Mouse (Mus musculus) erythroid progenitor cell, adult 5-6 weeks (primary cell): ENCODE measurements around the gene Ttll5. TPM values are rescaled to one million over a fixed set of nuclear protein-coding genes. Genes with fewer than 3 reads are reported as not detected.

Experiments
- ATAC-seq: replicated peaks from 2 replicates; pipeline ENCODE4 v1.8.0; 2016; ENCODE audit warnings: moderate number of reproducible peaks, mild to moderate bottlenecking, moderate TSS enrichment, inconsistent platforms; ENCODE audit not compliant: poor library complexity, low FRiP score, severe bottlenecking
- total RNA-seq, 2 experiments: library from RNA; stranded (forward) in 1 of 2; stranded (reverse) in 1 of 2; fragments of 150-400 nt in 1 of 2; fragments of 186-747, 209-891 nt in 1 of 2; gene quantifications; 2 replicates each; pipeline versions ENCODE4 v1.2.3 to v1.2.4; 2015 to 2017; ENCODE audit warnings: low replicate concordance in 2 of 2

The Ttll5 gene
- total RNA-seq, 2 experiments from 2014 or later, result 28.6 to 57.8 TPM

DNA sequence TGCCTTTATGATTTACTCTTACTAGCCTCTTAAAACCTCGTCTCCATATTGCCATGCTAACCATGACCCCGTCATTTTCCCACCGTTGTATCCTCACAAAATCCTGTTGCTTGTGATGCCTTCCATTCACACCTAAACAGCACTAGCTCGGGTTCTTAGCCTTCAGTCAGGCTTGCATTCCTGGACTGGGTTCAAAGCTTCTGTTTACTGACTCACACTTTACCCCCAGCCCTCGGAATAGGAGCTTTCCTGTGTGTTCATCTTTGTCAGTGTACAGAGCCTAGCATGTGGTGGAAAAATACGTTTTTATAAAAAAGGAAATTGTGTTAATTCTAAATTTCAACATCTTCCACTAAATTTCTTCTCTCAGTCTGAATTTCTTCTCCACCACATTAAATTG is 86.4 kb downstream of the Ttll5 start:
- no peak for ATAC-seq

DNA sequence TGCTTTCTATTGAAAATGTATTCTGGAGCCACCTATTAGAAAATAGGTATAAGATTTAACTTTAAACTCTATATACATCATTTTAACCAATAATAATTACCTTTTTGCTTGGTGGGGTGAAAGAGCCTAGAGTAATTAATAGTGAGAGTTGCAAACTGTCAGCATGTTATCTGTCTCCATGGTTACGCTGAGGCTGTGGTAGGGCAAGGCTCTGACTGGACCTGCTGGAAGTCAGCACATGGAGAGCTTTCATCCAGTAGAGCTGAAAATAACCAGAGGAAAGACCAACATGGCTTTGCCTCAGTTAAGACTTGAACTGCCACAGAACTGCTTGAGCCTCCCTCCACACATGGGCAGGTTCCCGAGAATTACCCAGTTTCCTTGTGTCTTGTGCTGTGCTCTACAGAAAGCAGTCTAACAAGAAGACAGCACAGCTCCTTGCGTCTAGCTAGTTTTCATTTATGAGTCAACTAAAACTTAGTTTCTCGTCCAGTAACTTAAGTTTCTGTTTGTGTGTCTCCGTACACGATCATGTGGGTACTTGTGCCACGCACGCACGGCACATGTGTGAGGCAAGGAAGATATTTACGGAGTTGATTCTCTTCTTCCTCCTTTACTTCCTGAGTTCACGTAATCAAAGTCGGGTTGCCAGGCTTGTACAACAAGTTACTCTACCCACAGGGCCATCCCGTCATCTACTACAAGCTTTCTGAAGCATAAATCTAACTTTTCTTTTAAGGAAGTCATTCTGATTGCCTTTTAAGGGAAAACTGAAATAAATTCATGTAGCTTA is 88.4 kb downstream of the Ttll5 start:
- ATAC-seq, result no peak

DNA sequence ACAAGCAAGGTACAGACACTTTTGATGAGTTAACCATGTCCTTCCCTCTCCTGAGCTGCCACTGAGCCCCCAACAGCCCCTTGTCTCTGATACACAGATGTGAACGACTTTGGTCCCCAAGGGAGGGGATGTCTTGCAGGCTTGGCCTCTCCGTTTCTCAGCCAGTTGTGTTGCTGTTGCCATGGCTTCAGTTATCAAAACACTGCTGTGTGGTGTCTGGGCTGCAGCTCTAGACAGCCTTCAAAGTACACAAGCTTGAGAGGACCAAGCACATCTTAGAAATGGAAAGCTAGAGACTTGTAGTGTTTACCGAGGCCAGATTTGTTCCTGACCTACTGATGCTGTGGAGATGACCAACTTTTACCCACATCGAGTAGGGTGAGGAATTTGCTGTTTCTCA is 102.4 kb downstream of the Ttll5 start:
- ATAC-seq, result no peak

DNA sequence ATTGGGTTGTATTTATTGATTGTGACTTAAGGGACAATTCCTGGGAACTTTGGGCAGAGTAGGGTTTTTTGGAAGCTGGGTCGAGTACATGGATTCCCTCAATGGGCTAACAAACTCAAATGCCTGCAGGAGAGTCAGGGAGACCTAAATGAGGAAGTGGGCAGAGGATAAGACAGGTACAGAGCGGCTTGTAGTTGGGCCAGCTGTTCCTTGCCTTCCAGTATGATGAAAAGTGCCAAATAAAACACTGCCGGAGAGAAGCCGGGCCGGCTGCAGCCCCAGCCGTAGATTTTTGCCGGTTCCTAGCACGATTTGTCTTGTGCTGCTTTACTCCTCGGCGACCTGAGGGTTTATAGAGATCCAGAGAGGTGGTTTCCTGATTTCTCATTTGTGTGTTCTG is 104.1 kb downstream of the Ttll5 start:
- ATAC-seq, result no peak

DNA sequence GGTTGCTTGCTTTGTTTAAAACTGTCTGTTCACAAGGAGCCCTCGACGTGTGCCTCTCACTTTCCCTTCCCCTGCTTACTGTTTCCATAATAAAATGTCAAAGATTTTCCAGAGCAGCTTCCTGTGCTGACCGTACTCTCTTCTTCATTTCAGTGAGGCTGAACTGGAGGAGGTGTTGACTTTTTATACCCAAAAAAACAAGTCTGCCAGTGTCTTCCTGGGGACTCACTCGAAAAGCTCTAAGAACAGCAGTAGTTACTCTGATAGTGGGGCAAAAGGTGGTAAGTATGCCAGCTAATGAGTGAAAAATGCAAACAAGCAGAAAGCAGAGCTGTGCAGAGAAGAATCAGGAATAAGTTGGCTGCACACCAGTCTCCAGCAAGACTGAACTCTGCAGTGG is 105.3 kb downstream of the Ttll5 start:
- no peak for ATAC-seq

DNA sequence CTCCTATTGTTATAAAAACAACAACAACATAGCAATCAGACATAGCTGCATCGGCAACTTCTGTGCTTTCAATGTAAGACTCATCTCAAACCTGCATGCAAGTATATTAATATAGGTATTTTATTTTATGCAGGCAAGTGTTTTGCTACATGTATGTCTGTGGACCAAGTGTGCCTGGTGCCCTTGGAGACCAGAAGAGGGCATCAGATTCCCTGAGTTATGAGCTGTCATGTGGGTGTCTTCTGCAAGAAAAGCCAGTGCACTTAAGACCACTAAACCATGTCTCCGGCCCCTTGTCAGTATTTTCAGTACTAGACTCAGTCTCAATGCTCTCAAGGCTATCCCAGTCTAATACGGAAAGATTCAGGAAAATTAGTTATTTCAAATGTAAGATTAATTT is 106.3 kb downstream of the Ttll5 start:
- ATAC-seq, result no peak

DNA sequence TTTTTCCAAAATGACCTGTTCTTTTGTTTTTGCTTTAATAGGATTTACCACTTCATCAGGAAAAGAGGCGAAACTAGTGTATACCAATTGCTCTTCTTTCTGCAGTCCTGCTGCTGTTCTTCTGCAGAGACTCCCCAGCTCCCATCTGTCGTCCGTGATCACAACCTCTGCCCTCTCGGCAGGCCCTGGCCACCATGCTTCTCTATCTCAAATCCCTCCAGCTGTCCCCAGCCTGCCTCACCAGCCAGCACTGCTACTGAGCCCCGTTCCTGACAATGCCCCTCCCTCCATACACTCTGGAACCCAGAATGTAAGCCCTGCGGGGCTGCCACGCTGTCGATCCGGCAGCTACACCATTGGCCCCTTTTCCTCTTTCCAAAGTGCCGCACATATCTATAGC is 108.8 kb downstream of the Ttll5 start:
- ATAC-seq, result no peak

DNA sequence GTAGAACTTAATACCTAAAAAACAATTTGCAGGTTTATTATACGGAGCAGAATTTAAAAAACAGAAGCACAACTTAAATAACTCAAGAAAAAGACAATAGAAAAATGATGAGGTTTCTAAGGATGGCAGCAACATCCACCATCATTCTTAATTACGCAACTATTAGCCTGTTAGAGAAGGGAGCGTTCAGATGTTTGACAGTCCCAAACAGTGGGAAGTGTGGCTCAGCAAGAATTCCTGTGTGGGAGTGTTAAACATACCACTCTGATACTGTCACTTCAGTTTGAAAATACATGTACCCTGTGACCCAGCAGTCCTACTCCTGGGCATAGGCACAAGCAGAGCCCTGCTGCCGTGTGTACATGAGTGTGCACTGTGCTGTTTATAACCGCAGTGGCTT is 112.9 kb downstream of the Ttll5 start:
- ATAC-seq, result no peak

DNA sequence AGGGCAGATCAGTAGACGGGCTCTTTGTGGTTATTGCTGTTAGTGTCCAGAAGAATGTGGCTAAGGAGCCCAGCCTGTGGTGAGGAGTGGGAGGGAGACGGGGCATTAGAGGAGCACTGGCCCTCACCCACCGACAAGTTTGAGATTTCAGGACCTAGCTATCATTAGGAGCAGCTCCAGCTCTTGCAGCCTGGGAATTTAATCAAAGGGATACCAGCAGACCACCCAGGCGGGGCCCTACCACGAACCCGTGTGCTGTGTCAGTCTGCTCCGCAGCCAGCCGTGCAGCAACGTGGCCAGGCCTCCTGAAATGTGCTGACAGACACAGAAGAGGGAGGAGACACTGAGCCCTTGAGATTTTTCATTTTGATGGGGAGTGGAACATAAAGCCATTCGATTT is 119.0 kb downstream of the Ttll5 start:
- ATAC-seq, result no peak

DNA sequence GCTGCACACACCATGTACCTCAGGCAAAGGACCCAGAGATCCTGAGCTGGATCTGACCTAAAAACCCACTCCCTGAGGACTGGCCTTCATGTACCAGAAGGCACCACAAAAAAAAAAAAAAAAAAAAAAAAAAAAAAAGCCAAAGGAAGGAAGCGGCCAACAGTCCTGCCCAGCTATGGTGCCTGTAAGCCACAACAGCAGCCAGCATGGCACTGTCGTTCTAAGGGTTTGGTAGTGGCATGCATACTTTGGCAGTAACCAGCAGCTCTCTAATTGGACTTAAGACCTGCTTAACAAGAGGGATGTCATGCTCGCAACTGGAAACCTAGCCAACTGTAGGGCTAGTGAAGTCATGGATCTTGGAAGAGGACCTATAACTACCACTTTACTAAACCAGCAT is 120.0 kb downstream of the Ttll5 start:
- ATAC-seq, result no peak

DNA sequence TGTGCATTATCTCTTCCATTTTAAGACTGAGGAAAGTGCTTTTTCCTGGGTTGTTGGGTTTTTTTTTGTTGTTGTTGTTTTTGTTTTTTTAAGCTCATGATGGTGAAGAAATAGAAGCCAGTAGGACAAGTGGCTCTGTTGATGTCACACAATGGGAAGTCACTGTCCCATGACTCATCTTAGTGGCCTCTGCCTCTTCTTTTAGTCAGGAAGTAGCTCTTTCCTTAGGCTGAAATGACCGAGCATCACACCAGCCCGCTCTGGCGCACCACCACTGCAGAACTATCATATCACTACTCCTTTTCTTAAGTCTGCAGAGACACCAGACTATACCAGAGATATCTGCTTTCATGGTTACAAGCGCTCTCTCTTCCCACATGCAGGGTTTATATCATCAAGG is 122.7 kb downstream of the Ttll5 start:
- no peak for ATAC-seq

DNA sequence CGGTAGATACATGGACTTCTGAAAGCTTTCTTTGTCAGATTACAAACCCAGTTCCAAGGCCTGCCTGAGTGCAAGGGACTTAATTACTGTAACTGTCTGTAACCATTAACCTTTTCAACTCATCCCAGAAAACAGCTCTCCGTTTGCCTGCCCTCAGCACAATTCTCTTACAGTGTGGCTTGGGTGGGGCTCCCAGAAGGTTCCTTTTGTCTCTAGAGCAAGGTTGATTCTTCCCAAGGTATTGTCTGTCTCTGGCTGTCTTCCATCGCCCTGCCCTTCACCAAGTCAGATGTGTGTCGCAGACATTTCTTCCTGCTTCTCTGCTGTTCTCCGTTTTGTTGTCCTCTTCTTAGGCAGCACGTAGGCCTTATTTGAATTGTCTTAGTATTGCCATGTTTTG is 125.2 kb downstream of the Ttll5 start:
- no peak for ATAC-seq

DNA sequence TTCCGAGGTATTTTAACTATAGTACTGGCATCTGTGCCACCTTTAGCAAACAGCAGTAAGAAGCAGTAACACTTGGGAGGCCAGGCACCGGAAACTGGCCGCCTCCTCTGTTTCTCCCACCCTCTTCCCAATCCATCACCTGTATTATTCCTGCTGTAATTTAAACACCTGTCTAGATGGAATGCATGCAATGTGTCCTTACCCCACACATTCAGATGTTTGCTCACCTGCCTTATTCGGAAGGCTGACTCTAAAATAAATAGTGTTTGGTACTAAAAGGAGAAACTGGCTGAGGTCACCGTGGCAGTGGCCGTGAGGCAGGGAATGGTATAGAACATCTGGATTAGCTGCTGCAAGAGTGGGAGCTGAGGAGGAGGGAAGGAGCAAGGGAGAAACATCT is 125.9 kb downstream of the Ttll5 start:
- no peak for ATAC-seq

DNA sequence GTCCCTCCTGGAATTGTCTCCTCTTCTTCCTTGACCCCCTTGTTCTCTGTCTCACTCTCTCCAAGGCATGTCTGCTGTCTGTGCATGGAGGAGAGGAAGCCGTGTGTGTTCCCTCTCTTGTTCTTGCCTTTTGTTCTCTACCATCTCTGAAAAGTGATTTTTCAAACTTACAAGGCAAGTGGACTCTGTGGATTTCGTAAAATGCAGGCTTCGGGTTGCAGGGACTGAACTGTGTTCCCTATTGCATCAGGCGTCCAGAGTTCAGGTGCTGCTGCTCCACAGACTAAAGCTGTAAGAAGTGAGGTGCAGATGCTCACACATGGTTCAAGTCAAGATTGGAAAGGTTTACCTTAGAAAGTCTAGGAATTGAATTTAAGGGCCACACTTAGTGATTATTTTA is 126.6 kb downstream of the Ttll5 start:
- no peak for ATAC-seq

DNA sequence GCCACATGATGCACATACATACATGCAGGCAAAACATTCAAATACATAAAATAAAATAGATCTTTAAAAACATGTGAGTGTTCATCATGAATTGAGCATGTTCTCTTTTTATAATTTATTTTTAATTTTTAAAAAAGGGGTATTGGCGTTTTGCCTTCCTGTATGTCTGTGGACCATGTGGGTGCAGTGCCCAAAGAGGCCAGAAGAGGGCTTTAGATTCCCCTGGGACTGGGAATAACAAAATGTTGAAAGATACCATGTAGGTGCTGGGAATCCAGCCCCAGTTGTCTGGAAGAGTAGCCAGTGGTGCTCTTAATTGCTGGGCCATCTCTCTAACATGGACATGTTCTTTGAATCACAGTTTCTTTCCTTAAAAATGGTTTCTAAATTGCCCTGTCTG is 127.4 kb downstream of the Ttll5 start:
- ATAC-seq, result no peak

DNA sequence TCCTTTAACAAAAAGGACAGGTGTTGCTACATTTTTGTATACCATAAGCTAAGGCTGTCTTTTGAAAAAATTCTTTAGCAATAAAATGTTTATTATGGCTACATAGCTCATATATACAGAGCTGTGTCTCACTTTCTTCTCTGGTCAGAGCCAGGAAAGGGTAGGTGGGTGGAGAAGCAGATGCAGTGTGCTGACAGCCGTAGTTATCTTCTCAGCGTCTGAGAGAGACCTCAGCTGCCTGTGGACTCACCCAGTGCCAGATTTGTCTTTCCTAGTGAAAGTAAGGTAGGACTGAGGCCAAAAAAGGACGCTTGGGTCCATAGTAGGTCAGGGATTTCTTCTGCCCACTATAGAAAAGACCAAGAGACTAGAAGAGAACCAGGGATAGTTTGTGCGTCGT is 127.9 kb downstream of the Ttll5 start:
- no peak for ATAC-seq

DNA sequence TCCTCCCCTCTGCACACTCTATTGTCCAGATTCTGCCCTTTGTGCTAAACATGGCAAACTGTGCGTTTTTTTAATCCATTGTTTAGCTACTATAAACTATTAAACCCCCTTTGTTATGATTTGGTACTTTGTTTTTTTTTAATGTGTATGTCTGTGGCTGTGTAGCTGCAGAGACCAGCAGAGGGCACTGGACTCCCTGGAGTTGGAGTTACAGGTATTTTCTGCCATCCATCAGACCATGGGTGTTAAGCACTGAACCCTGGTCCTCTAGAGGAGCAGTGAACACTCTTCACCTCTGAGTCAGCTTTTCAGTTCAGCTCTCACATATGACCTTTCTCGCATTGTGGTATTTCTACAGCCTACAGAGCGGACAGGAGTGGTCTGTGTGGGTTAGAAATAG is 129.7 kb downstream of the Ttll5 start:
- no peak for ATAC-seq

DNA sequence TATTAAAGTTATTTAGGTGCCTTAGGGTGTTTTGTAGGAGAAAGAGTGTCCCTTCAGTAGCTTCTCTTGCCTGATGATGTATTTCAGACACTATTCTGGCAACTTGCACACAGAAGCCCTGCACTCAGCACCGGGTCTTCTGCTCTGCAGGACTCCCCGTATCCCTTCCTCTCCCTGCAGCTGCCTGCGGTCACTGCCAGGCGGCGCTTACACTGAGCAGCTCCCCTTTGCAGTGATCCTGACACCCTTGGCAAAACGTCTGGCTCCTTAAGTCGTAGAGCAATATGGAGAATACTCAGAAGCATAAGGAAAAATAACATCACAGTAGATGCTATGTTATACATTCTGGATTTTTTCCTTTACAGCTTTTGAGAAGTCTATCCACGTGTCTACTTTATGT is 130.6 kb downstream of the Ttll5 start:
- ATAC-seq, result no peak

DNA sequence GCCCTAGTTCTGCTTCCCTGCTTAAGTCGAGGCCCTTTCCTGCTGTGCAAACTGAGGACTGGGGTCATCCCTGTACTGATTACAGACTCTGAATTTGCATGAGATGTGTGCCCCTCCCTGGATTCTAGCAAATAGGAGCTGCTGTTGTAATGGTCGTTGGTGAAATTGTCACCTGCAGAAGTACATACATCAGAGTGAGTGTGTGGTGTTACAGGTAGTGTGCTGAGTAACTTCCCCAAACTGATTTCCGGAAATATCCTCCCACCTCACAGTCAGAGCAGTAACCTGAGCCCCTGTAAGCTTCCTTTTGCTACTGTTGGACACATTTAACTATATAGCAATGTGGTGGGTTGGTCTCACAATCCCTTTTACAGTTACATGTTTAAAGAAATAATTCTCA is 131.2 kb downstream of the Ttll5 start:
- ATAC-seq, result no peak

DNA sequence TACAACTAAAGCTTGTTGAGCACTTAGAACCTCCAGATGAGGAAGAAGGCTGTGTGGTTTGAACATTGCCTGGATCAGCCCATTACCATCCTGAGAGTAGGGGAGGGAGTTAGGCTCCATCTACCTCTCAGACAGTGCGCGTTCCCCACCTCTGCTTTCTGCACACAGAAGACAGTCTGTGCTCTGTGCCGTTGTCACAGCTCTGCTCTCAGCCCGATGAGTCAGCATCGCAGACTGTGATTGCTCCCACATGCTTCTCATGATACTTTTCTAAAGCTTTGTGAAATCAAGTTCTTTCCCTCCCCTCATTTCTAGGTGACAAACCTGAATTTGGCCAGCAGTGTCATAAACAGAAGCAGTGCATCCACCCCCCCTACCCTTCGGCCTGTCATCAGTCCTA is 131.8 kb downstream of the Ttll5 start:
- no peak for ATAC-seq

DNA sequence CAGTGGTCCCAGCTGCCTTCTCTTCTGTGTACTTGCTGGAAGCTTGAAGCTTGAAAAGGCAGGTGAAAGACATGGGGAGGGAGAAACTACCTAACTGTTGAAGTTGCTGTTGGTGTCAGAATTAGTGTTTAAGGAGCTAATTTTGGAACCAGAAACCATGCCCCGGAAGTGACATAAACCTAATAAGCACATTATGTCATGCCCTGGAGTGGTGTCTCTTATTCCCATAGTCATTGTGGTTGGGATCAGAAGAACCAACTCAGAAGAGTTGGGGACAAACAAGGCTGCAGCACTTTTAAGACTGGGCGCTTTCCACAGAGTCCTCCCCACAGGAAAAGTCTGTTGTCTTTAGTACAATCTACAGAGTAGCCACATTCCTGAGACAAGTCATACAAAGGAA is 134.0 kb downstream of the Ttll5 start:
- ATAC-seq, result no peak

DNA sequence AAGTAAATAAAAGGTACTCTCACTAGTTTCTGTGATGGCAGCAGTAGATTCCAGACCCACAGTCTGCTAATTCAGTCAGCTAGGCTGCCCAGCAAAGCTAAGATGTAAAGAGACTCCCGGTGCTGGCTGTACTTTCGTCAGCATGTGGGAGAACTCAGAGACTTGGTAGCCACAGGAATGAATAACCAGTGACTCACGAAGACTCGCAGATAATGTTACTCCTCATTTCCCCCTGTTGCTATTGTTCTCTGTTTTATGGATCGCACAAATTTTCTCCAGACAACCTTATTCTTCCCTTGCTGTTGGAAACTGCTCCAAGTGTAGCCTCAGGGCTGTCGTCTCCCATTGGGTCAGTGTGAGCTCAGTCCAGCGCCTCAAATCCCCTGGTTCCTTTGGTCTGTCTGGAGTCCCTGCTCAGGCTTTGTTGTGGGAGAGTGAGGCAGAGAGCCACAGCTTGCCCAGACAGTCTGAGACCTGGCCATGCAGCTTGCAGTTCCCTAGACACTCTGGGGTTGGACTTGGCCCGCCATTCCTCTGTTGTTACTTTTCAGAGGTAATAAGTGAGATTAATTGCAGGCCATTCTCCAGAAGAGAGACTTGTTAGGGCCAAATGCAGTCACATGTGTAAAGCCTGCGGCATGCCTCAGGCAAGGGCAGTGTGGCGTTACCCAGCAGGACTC is 135.5 kb downstream of the Ttll5 start:
- no peak for ATAC-seq
